Mouse (Mus musculus) v-Abl transformed pro-B cells (cell line): ENCODE data around the gene Tbcel.

Experiments used
- in situ Hi-C, 2 experiments: fragments of 400-800 bp; cut with MboI; formaldehyde crosslinking; loops; one replicate each; pipeline ENCODE4 v1.15.1; 2025; ENCODE audit not compliant: unreplicated experiment in 2 of 2

The Tbcel gene

GRCm38 (mm10) chr9:42507709-42508108, at the start of gene Tbcel:
Tbcel (minus strand) TSS chr9:42507809.
- in situ Hi-C loops: no loop called here

- in situ Hi-C loops: loop anchor here in 1 of 2 experiments (25.0 kb wide), 1 partner anchor 732 kb away; no protein-coding TSS in a partner anchor
These were observed 47.6 kb upstream of the Tbcel start for GRCm38 (mm10) chr9:42555186-42555585.

- in situ Hi-C loops: loop anchor here in 1 of 2 experiments (25.0 kb wide), 1 partner anchor 737 kb away; no protein-coding TSS in a partner anchor
These were observed 42.5 kb upstream of the Tbcel start for GRCm38 (mm10) chr9:42550116-42550515.

GRCm38 (mm10) chr9:42548981-42549380, 41.4 kb upstream of the Tbcel start:
- in situ Hi-C loops: no loop called here

DNA sequence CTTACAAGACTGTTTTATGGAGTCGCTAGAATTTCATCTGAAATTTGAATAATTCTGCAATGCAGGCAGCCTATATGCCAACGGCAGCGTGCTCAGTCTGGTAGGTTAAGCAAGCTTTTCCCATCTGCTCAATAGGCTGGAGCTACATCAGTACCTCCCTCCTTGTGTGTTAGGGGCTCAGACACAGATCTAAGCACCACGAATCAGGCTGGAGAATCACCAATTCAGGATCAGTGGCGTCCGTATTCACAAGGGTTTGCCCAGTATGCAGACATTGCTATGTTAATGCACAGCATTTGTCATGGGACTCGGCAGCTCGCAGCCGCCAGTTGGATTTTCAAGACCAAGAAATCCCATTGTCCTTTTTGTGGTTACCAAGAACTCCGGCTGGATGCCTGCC, 36.9 kb upstream of the Tbcel start:
- in situ Hi-C loops: no loop called here

GRCm38 (mm10) chr9:42533491-42533890, 25.9 kb upstream of the Tbcel start:
- in situ Hi-C loops: no loop called here

- in situ Hi-C loops: no loop called here
These were observed 25.4 kb upstream of the Tbcel start for GRCm38 (mm10) chr9:42533041-42533440.

DNA sequence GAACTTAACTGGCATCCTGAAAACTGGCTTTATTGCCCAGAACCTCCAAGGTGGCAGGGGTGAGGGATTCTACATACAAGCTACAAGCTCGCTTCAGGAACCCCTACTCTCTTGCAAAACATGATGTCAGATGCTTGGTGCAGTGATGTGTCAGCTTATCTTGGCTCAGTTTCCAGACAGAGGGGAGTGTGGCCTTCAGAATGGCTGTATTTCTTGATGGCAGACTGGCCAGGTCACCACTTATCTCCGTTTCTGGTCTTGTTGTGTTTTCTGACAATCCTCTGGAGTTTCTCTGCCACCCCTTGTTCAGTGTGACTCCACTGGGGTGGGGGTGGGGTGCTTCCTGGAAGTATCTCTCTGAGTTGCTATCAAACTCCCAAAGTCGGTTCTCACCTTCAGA, 24.3 kb upstream of the Tbcel start:
- in situ Hi-C loops: no loop called here

GRCm38 (mm10) chr9:42530221-42531152, 22.9 kb upstream of the Tbcel start:
- in situ Hi-C loops: no loop called here

DNA sequence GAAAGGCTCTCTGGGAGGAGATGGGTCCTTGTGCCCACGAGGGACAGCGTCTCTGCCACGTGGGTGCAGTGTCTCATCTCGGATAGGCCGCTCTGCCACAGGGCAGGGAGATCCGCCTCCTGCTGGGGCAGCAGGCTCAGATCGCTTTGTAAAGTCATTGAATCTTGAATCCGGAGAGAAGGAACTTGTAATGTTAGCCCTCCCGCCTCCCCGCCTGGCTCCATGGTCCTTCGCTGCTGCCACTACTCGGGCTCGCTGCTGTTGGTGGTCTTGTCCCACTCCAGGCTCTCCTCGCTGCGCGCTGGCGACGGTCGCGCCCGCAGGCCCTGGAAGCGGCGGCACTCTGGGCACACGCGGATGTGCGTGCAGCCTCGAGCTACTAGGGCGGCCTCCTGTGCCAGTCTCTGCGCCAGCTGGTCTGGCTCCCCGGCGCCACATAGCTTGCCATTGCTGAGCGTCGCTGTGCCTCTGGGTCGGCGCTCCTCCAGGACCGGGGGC, 13.0 kb upstream of the Tbcel start:
- in situ Hi-C loops: no loop called here

DNA sequence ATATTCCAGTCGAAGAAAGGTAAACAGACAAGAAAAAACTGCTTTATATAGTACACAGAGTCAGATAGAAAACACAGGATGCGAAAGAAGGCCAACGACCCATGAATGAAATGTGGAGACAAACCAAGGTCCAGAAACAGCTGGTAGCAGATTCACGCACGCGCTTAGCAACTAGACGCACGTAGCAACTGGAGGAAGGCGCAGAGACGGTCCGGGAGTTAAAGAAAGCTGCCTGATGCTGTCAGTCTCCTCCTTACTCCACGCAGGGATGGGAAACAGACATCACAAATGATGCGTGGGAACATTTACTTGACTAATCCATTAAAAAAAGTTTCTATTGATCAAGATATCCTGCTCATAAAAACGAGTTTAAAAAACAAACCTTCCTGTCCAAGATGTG, 10.6 kb upstream of the Tbcel start:
- in situ Hi-C loops: no loop called here

GRCm38 (mm10) chr9:42513159-42513558, 5.5 kb upstream of the Tbcel start:
- in situ Hi-C loops: no loop called here

DNA sequence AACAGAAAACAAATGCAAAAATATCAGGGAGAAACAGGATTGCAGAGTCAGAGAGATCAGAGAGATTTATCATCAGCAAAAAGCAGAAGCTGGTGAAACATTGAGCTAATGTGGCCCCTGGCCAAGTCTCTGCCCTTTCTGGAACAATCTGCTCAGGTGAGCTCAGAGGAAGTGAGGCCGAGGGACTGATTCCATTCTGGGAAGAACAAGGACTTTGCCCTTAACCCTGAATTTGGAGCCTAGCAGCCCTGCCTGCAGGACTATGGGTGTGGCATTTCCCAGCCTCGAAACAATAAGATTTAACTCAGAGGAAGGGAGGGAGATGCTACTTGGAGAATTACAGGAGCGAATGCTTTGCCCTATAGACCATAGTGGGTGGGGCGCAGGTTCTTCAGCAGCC, 4.7 kb upstream of the Tbcel start:
- in situ Hi-C loops: no loop called here

DNA sequence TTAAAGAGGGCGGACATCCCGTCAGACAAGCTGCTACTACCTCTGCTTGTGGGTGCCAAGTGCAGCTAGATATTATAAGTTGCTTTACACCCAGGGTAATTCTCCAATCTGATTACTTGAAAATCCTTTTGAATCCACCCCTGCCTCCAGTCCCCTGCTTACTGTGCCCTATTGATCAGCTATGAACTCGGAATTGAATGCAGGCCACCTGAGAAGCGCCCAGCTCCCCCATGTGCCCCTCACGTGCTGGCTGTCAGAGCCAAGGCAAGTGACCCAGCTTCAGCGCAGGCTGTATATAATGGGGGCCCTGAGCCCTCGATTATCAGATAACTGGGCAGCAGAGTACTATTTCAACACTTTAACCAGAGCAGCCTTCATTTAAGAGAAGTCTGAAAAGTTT, 626 bp upstream of the Tbcel start:
- in situ Hi-C loops: no loop called here

GRCm38 (mm10) chr9:42507022-42507421, 587 bp downstream of the Tbcel start:
- in situ Hi-C loops: no loop called here

GRCm38 (mm10) chr9:42504971-42505510, 2.6 kb downstream of the Tbcel start:
- in situ Hi-C loops: no loop called here

DNA sequence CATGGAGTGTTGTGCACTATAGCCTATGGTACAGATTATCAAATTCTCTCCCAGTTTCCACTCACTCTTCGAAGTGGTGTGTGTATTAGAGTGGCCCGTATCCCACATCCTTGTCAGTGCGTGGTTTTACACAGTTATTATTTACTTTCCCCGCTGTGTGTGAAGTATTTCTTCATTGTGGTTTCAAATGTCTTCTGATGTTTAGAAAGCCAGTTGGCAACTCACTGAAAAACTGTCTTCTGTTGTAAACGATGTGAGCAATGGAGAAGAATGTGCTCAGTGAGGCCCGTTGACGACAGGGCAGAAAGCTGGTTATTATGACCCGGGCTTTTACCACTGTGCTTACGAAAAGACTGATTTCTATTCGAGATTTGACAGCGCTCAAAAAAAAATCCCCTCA, 3.0 kb downstream of the Tbcel start:
- in situ Hi-C loops: no loop called here

- in situ Hi-C loops: no loop called here
These were observed 3.9 kb downstream of the Tbcel start for GRCm38 (mm10) chr9:42503709-42504108.

GRCm38 (mm10) chr9:42496296-42496695, 11.3 kb downstream of the Tbcel start:
- in situ Hi-C loops: no loop called here

DNA sequence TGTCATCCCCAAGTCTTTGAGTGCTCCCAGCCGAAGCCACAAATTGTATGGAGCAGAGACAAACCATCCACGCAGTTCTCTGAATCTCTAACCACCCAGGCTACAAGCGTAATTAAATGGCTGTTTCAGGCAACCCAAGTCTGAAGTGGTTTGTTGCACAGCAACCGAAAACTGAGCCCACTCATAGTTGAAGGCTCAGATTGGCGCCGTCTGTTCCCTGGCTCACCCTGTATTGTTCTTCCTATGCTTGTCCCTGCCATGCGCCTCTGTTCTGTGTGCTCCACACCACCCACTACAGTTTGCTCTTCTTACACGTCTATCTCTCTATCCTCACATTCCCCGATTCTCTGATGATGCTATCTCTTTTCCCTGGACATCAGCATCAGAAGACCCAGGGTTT, 15.8 kb downstream of the Tbcel start:
- in situ Hi-C loops: no loop called here

DNA sequence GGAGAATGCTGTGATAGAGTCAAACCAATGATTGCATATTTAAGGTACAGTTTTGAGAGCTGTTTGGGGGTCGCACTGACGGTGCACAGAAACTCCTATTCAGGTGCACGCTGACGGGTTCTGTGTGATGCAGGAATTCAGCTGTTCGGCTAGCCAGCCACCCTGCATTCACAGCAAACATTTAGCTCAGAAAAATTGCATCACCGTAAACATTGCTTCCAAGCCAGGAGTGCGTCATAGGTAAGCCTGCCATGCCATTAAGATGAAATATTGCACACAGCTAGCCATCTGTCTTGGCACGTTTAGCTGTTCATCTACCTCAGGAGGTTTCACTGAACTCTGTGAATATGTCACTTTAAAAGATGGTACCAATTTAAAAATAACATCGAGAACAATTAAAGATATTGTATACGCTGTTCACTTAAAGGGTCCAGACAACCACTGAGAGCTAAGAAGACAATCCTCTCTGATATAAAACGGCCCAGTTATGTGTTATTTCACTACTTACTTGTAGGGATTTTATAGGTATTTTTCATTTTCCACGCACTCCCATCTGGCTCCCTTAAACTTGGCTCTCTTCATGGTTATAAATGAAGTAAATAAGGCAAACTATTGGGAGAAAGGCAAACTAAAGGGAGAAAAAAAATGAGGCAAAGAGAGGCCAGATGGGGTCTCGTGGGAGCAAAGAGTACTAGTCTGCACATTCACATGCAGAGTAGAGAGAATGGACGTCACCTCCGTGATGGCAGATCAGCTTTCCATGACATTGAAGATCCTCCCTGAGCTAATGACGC, 16.8 kb downstream of the Tbcel start:
- in situ Hi-C loops: no loop called here
